Mouse (Mus musculus): Measurements from ENCODE around the gene Olfr1402.

The Olfr1402 gene

GRCm38 (mm10) chr3:97421920-97422319 is at the start of gene Olfr1402:
Gene Olfr1402 (minus strand): TSS chr3:97422020.
- no peak for DNase-seq (ENCODE audit: low spot score in 2 of 2)

- DNase-seq (ENCODE audit: low spot score in 2 of 2) = no peak
Observed at GRCm38 (mm10) chr3:97455286-97455685, 33.5 kb upstream of the Olfr1402 start.

GRCm38 (mm10) chr3:97438619-97439018 is 16.8 kb upstream of the Olfr1402 start:
- no peak for DNase-seq (ENCODE audit: low spot score in 2 of 2)

GRCm38 (mm10) chr3:97394289-97394688 is 27.5 kb downstream of the Olfr1402 start:
- DNase-seq (ENCODE audit: low spot score in 2 of 2) = peak in 1 of 2 experiments; percentile 26

- DNase-seq (ENCODE audit: low spot score in 2 of 2) = no peak
Observed at GRCm38 (mm10) chr3:97393079-97393478, 28.7 kb downstream of the Olfr1402 start.

GRCm38 (mm10) chr3:97370382-97370781 is 51.4 kb downstream of the Olfr1402 start:
- no peak for DNase-seq (ENCODE audit: low spot score in 2 of 2)

GRCm38 (mm10) chr3:97363418-97364098 is 58.3 kb downstream of the Olfr1402 start:
- DNase-seq (ENCODE audit: low spot score in 2 of 2) = no peak

GRCm38 (mm10) chr3:97358448-97358847 is 63.4 kb downstream of the Olfr1402 start:
- no peak for DNase-seq (ENCODE audit: low spot score in 2 of 2)

Data from right cerebral cortex, postnatal 10 days (tissue).